Mouse (Mus musculus): Measurements from ENCODE around the gene Rgs19.
A peak's percentile ranks its signal among the peaks of the same experiment; 100 is the strongest.

The Rgs19 gene

GRCm38 (mm10) chr2:181648926-181649325 is 44.9 kb downstream of the Rgs19 start:
- DNase-seq: no peak

GRCm38 (mm10) chr2:181646626-181647472 is 46.9 kb downstream of the Rgs19 start:
- DNase-seq: no peak

GRCm38 (mm10) chr2:181645666-181646065 is 48.1 kb downstream of the Rgs19 start:
- no peak for DNase-seq

GRCm38 (mm10) chr2:181644361-181644760 is 49.4 kb downstream of the Rgs19 start:
- DNase-seq: peak; percentile 54

Data from kidney, adult 18-20 months (tissue).